Mouse (Mus musculus) G1E (cell line): ENCODE measurements around the gene Mknk2. TPM values are rescaled to one million over a fixed set of nuclear protein-coding genes. Genes with fewer than 3 reads are reported as not detected.
A peak's percentile ranks its signal among the peaks of the same experiment; 100 is the strongest.

ENCODE experiments used
- ATAC-seq: 2 replicates; pipeline ENCODE4 v1.8.0; 2016; ENCODE audit warnings: mild to moderate bottlenecking; ENCODE audit not compliant: insufficient number of reproducible peaks, poor library complexity, low FRiP score, severe bottlenecking; ENCODE audit errors: extremely low read depth
- DNase-seq: peaks from one replicate; pipeline ENCODE4 v3.0.0; 2012; ENCODE audit warnings: low spot score
- H3K27me3 ChIP-seq: 2 replicates; pipeline ENCODE4 v1.6.1; 2012; ENCODE audit warnings: mild to moderate bottlenecking, low read length, inconsistent platforms; ENCODE audit not compliant: insufficient read depth
- H3K36me3 ChIP-seq: replicated peaks from 2 replicates; pipeline ENCODE3; 2012; ENCODE audit warnings: mild to moderate bottlenecking, inconsistent platforms
- H3K4me1 ChIP-seq: 2 replicates; pipeline ENCODE4 v1.6.1; 2012; ENCODE audit warnings: low read depth, low read length, inconsistent platforms, mixed read lengths; ENCODE audit not compliant: insufficient read depth
- H3K4me3 ChIP-seq: 2 replicates; pipeline ENCODE4 v1.5.1; 2012; ENCODE audit warnings: low read depth, mild to moderate bottlenecking, inconsistent platforms, low read length, moderate library complexity, mixed read lengths
- H3K9me3 ChIP-seq: replicated peaks from 2 replicates; pipeline ENCODE4 v1.6.1; 2012; ENCODE audit warnings: inconsistent platforms
- CTCF ChIP-seq: IDR thresholded peaks from 2 replicates; pipeline ENCODE4 v1.5.1; 2012; ENCODE audit warnings: low read depth, low read length, inconsistent platforms, mixed read lengths
- GATA1 ChIP-seq: IDR thresholded peaks from 2 replicates; pipeline ENCODE4 v1.6.1; 2012; ENCODE audit warnings: borderline replicate concordance, low read length, inconsistent platforms, mixed read lengths
- GATA2 ChIP-seq: IDR thresholded peaks from 2 replicates; pipeline ENCODE4 v1.6.1; 2012; ENCODE audit warnings: low read depth, low read length, inconsistent platforms, borderline replicate concordance
- POLR2AphosphoS5 ChIP-seq: IDR thresholded peaks from 2 replicates; pipeline ENCODE4 v1.6.1; 2012; ENCODE audit warnings: low read depth, low read length, inconsistent platforms; ENCODE audit not compliant: insufficient replicate concordance
- TAL1 ChIP-seq: conservative IDR thresholded peaks from 2 replicates; pipeline ENCODE4 v1.6.1; 2012; ENCODE audit warnings: low read depth, low read length, inconsistent platforms, mixed read lengths
- polyA plus RNA-seq: library from polyadenylated mRNA; stranded (reverse); fragments of >175 nt; gene quantifications from 2 replicates; pipeline ENCODE4 v1.2.3, GENCODE M21; 2012
- total RNA-seq, 2 experiments: library from RNA; stranded (forward) in 1 of 2; stranded (reverse) in 1 of 2; fragments of 200-1000 nt in 1 of 2; fragments of >200 nt in 1 of 2; fragmentation: Nextera tagmentation in 1 of 2; gene quantifications; 2 replicates each; pipeline ENCODE4 v1.2.3; 2014 to 2017

Gene Mknk2
- total and polyA plus RNA-seq, 3 experiments = 70.4 to 455 (median 140) TPM

GRCm38 (mm10) chr10:80671936-80672690, 5.8 kb downstream of the Mknk2 start:
- ATAC-seq (no peak), DNase-seq (no peak)
- H3K4me1 ChIP-seq = peaks cover 90% of the 10 kb centered on the region
- TF ChIP-seq GATA2 = no peak
- TF ChIP-seq CTCF = no peak
- no peak for TF ChIP-seq POLR2AphosphoS5
- no peak for TF ChIP-seq TAL1
- TF ChIP-seq GATA1 = no peak
- H3K9me3 ChIP-seq = no peaks in the 10 kb centered on the region
- H3K4me3 ChIP-seq = peak overlapping the region; percentile 36; the same call in 1 of the 2 replicates
- peaks cover 80% of the 10 kb centered on the region for H3K36me3 ChIP-seq
- no peaks in the 10 kb centered on the region; the same call in 1 of the 2 replicates for H3K27me3 ChIP-seq

GRCm38 (mm10) chr10:80671251-80671650, 6.7 kb downstream of the Mknk2 start:
- DNase-seq (no peak), ATAC-seq (no peak)
- no peaks in the 10 kb centered on the region for H3K9me3 ChIP-seq
- TF ChIP-seq GATA1 (no peak), CTCF (no peak), TAL1 (no peak), GATA2 (no peak), POLR2AphosphoS5 (no peak)
- peaks cover 89% of the 10 kb centered on the region for H3K36me3 ChIP-seq
- no peaks in the 10 kb centered on the region; the same call in 1 of the 2 replicates for H3K27me3 ChIP-seq
- H3K4me3 ChIP-seq = no peak overlapping the region; the same call in 1 of the 2 replicates
- H3K4me1 ChIP-seq = peaks cover 93% of the 10 kb centered on the region

- H3K4me3 ChIP-seq = no peak overlapping the region
- no peaks in the 10 kb centered on the region; the same call in 1 of the 2 replicates for H3K27me3 ChIP-seq
- peaks cover 96% of the 10 kb centered on the region for H3K36me3 ChIP-seq
- H3K4me1 ChIP-seq = peaks cover 100% of the 10 kb centered on the region
- DNase-seq (no peak), ATAC-seq (no peak)
- TF ChIP-seq POLR2AphosphoS5 (no peak), GATA2 (no peak), CTCF (no peak), TAL1 (no peak), GATA1 (no peak)
- H3K9me3 ChIP-seq = no peaks in the 10 kb centered on the region
Measured at GRCm38 (mm10) chr10:80670531-80670930, 7.4 kb downstream of the Mknk2 start.

GRCm38 (mm10) chr10:80669737-80670485, 8.0 kb downstream of the Mknk2 start:
- H3K27me3 ChIP-seq = no peaks in the 10 kb centered on the region; the same call in 1 of the 2 replicates
- no peak for ATAC-seq
- TF ChIP-seq GATA2 = no peak
- no peak for TF ChIP-seq CTCF
- TF ChIP-seq TAL1 = no peak
- TF ChIP-seq POLR2AphosphoS5 = no peak
- H3K36me3 ChIP-seq = peaks cover 100% of the 10 kb centered on the region
- no peaks in the 10 kb centered on the region for H3K9me3 ChIP-seq
- no peak overlapping the region; the same call in 1 of the 2 replicates for H3K4me3 ChIP-seq
- no peak for DNase-seq
- H3K4me1 ChIP-seq = peaks cover 100% of the 10 kb centered on the region

GRCm38 (mm10) chr10:80669018-80669417, 8.9 kb downstream of the Mknk2 start:
- Histone ChIP-seq H3K4me3 (no peak overlapping the region; the same call in 1 of the 2 replicates), H3K36me3 (peaks cover 91% of the 10 kb centered on the region), H3K27me3 (no peaks in the 10 kb centered on the region; the same call in 1 of the 2 replicates), H3K4me1 (peaks cover 100% of the 10 kb centered on the region), H3K9me3 (no peaks in the 10 kb centered on the region)
- no peak for ATAC-seq
- DNase-seq = no peak
- TF ChIP-seq TAL1 = no peak
- no peak for TF ChIP-seq GATA2
- TF ChIP-seq CTCF = no peak
- no peak for TF ChIP-seq GATA1
- no peak for TF ChIP-seq POLR2AphosphoS5

GRCm38 (mm10) chr10:80668614-80669013, 9.3 kb downstream of the Mknk2 start:
- Histone ChIP-seq H3K9me3 (no peaks in the 10 kb centered on the region), H3K27me3 (no peaks in the 10 kb centered on the region; the same call in 1 of the 2 replicates), H3K4me1 (peaks cover 100% of the 10 kb centered on the region), H3K36me3 (peaks cover 87% of the 10 kb centered on the region), H3K4me3 (peak overlapping the region; percentile 20; the same call in 1 of the 2 replicates)
- DNase-seq (no peak), ATAC-seq (no peak)
- TF ChIP-seq CTCF (no peak), GATA2 (no peak), POLR2AphosphoS5 (no peak), TAL1 (no peak), GATA1 (no peak)
